Mouse (Mus musculus): Measurements from ENCODE around the gene Igfbpl1. TPM values are rescaled to one million over a fixed set of nuclear protein-coding genes. Genes with fewer than 3 reads are reported as not detected.

The Igfbpl1 gene
- polyA plus RNA-seq, 1 experiment from 2014 or later: not detected

DNA sequence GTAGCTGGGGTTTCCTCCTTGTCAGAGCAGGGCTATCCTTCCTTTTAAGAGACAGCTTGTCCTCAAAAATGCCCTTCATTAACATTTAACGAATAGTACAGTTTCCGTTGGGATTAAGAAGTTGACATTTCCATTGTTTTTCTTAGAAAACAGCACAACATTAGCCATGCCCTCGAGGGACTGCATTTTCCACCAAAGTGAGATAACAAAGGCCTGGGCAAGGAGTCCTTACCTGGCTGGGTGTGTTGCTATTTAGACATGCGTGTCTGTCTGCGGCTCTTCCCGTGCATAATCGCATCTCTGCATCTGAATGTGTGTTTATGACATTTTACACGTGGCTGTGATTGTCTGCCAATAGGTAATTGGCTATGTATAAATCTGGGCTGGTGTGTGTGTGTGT is 55.5 kb downstream of the Igfbpl1 start:
- DNase-seq (ENCODE audit: low spot score): no peak

DNA sequence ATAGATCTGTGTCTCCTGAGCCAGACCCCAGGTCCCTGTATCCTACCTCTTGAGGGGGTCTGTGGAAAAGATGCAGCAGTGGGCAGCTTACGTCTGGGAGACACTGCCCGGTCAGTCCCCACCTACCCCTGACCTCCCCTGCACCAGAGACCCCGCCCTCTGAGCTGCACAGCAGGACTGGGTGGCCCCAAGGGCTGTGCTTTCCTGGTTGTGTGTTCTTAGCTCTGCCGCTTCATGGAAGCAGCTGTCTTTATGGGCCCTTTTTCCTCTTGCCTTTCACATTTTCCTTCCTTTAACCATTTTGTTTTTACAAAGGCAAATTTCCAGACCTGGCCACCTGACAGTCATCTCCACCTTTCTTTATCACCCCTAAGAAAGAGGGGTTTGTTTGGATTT is 56.1 kb downstream of the Igfbpl1 start:
- no peak for DNase-seq (ENCODE audit: low spot score)

DNA sequence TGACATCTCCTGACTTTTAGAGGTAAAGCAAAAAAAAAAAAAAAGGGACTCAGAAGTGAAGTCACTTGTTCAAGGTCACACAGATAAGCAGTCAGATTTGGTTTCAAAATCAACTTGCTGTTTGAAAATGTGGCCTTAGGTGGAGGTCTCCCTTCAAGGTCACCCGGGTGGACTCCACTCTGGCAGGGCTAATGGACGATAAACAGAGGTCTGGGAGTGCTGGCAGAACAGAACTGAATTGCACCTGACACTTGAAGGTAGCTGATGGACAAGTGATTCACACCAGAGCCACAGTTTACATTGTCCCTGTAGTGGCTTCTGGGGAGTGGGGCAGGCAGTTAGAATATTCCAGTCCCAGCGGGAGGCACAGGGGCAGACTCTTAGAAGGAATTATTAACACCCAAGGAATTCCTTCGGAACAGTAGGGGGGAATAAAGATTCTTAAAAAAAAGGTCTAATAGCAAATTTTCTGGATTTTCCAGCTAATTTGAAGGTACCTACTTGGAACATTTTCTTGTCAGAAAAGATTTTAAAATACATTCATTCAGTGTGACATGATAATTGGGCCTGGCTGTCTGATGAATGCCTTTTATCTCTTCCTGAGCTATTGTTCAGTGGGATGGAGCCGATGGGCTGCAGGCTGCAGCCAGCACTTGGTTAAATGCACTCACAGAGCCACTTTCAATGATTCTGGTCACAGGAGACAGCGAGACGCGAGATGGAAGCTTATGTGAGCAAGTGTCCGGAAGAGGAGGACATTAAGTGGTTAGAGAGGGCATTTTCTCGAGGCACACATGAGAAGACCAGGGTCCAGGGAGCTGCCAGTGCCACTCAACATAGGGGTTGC is 56.7 kb downstream of the Igfbpl1 start:
- no peak for DNase-seq (ENCODE audit: low spot score)

DNA sequence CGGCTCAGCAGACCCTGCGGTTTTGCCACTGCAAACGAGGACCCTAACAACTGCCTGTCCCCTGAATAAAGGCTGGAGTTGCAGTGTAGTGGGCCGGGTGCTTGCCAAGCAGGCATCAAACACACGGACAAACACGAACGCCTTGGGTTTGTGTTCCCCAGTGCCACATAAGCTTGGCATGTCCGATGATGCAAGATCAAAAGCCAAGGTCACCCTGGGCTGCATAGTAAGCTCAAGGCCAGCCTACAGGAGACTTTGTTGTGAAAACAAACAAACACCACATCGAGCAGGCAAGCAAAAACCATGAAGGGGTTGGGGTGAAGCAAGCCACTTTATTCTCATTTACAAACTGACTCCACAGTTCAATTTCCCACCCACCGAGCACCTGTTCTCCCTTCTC is 57.6 kb downstream of the Igfbpl1 start:
- DNase-seq (ENCODE audit: low spot score): no peak

DNA sequence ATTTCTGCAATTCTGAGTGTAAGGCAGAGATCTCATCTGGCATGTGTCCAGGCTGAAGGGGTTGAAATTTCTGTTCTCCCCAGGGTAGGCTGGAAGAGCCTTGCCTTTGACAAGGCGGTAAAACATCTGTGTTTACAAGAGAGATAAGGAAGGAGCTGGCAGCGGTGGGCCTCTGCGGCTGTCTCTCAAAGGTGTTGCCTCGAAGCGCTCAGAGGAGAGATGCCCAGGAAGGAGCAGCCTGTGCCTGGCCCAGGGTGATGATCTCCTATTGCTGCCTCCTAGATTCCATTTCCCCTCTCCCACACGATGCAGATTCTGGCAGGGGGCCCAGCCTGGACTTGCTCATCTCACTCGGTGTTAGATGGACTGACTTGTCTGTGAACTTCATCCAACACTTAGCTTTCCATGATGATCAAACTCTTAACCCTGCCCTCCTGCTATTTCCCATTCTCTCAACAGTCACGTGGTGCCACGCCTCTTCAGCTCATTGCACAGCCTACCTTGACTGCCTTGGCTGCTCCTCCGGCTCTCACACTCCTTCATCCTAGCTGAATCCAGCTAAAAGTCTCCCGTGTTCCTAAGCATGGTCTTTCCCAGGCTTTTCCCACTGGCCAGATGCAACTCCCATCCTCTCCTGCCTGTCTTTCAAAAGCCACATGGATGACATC is 58.7 kb downstream of the Igfbpl1 start:
- DNase-seq (ENCODE audit: low spot score): peak; percentile 17

DNA sequence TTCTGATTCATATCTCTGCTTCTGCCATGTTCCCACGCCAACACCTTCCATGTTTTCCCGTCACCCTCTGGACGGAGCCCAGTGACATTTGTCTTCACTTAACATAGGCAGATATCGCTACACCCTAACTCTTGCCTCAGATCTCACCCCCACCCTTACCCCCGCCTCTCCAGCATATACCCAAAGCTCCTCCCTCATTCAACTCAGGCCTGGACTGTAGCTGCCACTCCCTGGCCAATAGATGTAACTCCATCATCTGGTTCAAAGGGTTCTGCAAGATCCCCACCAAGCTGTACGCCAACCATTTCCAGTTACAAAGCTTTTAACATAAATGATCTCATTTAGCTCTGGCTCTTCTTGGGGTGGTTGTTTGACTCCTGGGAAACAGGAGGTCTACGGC is 59.9 kb downstream of the Igfbpl1 start:
- no peak for DNase-seq (ENCODE audit: low spot score)

DNA sequence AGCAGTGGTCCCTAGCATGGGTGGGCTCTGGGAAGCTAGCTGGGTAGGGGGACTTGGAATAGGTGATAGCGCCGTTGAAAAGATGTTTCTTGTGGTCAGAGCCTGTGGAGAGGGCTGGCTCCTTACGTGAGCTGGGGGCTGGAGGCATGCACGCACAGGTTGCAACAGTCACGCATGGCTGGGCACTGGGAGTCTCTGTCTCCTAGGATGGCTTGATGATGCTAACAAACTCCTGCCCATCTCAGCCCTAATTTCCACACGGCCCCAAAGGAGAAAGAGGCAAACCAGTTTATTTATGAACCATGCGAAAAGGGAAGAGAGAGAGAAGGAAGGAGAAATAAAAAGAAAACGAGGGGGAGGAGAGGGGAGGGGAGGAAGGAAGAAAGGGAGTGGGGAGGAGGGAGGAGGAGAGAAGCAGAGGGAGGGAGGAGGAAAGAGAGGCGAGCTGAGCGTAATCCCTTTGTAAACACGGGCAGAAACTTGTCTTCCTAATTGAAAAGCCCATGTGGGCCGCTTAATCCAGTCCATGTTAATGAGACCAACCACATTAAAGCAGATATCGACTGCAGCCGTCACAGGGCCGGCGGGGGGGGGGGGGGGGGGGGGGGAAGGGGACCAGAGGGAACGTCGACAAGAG is 61.0 kb downstream of the Igfbpl1 start:
- DNase-seq (ENCODE audit: low spot score): no peak

DNA sequence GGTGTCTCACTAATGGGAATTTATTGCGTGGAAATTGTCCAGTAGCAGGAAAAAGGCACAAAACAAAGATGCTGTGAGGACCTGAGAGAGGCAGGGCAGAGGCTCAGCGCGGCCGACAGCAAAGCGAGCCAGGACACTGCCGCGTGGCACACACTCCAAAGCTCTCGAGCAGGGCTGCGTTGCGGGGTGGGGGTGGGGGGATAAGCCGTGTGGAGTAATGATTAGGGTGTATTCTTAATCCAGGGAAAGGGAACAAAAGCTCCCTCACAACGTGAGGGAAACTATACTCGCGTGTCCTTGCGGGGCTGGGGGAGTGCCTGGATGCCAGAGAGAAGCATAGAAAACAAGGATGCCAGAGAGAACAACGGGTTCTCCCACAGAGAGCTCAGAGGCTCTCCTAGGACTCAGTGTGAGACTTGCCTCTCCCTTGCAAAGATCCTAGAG is 61.6 kb downstream of the Igfbpl1 start:
- no peak for DNase-seq (ENCODE audit: low spot score)

DNA sequence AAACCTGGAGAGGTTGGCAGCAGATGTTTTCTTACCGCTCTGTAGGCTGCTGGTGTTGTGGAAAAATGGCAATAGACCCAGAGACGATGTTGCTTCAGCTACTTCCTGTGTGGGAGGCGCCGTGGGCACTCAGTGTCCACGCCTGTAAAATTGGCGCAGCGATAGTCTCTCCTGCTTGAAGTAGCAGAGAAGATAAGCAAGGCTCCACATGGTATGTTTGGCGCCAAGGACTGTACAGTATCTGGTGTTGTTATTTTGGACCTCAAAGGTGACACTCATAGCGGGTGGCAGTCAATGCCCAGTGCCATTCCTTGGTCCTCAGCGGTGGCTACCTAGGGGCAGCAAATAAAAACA is 62.6 kb downstream of the Igfbpl1 start:
- DNase-seq (ENCODE audit: low spot score): no peak

DNA sequence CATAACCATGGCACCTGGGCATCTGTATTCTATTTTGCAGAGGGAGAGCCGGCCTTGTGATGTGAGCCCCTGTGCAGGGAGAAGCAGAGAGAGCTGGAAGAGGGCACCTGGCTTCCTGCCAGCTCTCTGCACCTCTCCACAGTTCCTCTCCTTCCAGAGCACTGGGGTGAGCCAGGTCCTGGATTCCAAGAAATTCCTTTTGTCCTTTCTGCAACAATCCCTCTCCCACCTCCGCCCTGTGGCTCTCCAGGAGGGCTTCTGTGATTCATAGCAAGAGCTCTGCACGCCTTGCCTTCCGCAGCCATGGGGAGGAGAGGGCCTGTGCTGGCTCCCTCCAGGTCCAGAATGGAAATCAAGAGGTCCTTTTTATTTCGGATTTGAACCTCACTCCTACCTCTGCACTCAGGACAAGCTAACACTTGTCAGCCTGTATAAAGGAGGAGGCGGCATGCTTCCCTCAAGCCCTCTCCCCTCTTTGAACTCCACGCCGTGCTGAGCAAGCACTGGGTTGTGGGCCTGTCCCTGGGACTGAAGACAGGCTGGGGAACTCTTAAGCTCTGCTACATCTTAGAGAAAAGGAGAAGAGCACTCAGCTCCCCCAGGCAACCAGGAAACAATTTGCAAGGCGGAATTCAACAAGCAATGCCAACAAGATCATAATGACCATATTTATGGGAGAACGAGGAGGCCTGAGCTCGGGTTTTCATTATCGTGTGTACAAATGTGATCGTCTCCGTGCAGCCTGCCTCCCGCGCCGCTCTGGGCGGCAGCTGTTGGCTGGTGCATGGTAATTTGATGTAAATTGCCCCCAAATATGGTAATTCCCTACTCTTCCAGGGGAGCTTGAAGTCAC is 63.2 kb downstream of the Igfbpl1 start:
- peak; percentile 35 for DNase-seq (ENCODE audit: low spot score)

DNA sequence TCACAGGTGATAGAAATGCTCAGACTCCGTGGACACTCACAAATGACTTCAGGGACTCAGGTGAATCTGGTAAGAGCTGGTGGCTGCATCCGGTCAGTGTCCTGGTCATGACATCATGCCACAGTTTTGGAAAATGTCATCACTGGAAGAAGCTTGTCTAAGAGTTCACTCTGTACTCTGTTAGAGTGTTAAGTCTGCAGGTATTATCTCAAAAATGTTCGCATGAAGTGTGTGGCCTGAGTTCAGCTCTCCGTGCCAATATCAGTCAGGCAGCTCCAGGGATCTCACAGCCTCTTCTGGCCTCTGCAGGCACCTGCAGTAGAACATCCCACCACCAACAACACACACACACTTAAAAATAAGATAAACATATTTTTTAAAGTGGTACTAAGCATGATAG is 64.1 kb downstream of the Igfbpl1 start:
- no peak for DNase-seq (ENCODE audit: low spot score)

Other genes with a start within 250 kb of the Igfbpl1 start
- 20.1 and 21.3 TPM in 2 replicates for gene Aldh1b1, start 27.9 kb downstream of the Igfbpl1 start, polyA plus RNA-seq (2015; fragmentation: Nextera tagmentation; extraction: Ambion mirVana)
- gene Stra6l, start 21.7 kb upstream of the Igfbpl1 start, polyA plus RNA-seq (2015; fragmentation: Nextera tagmentation; extraction: Ambion mirVana): 0.14 and 0.21 TPM in 2 replicates
- gene Ccdc180, start 63.4 kb upstream of the Igfbpl1 start, polyA plus RNA-seq (2015; fragmentation: Nextera tagmentation; extraction: Ambion mirVana): 0.17 and 0.20 TPM in 2 replicates
- 8.8 and 9.2 TPM in 2 replicates for gene Tdrd7, start 138.4 kb upstream of the Igfbpl1 start, polyA plus RNA-seq (2015; fragmentation: Nextera tagmentation; extraction: Ambion mirVana)
- gene Tmod1, start 212.0 kb upstream of the Igfbpl1 start, polyA plus RNA-seq (2015; fragmentation: Nextera tagmentation; extraction: Ambion mirVana): 0.98 and 1.8 TPM in 2 replicates

All from thymus, postnatal 0 days (tissue).